Comparison of ENCODE assay signal across 8 mouse cellular contexts in genomic region chr8:83862439-83863268, GRCm38 (mm10). TPM values are rescaled to one million over a fixed set of nuclear protein-coding genes. Genes with fewer than 3 reads are reported as not detected.
DNase-seq lines count a peak whose midpoint lies in the region; ATAC-seq and TF ChIP-seq lines count a peak whose summit lies in the region.

No protein-coding gene starts in this region.

- WGBS in lung, postnatal 0 days, result 8% methylated on average over 24 of the region's 24 CpGs
- 5% methylated on average over 24 of the region's 24 CpGs for WGBS in forebrain, embryonic 13.5 days
- 5% methylated on average over 24 of the region's 24 CpGs for WGBS in liver, embryonic 11.5 days
- WGBS in stomach, embryonic 15.5 days, result 9% methylated on average over 24 of the region's 24 CpGs

- H3K4me1 ChIP-seq in lung, postnatal 0 days (ENCODE audit: insufficient read depth, low read depth, low read length), result peaks cover 5% of the 10 kb centered on the region; the same call in 1 of the 2 replicates
- H3K4me1 ChIP-seq in forebrain, embryonic 13.5 days, result 0 out of 2 replicates have a peak, but pooled peaks cover 6% of the 10 kb centered on the region
- peaks cover 4% of the 10 kb centered on the region for H3K4me1 ChIP-seq in liver, embryonic 11.5 days (replicated peaks; ENCODE audit: control insufficient read depth, insufficient read depth, low read length)
- peaks cover 9% of the 10 kb centered on the region; the same call in 1 of the 2 replicates for H3K4me1 ChIP-seq in stomach, embryonic 15.5 days

- H3K36me3 ChIP-seq in lung, postnatal 0 days (ENCODE audit: insufficient read depth, low read length), result no peaks in the 10 kb centered on the region
- H3K36me3 ChIP-seq in forebrain, embryonic 13.5 days (ENCODE audit: poor library complexity, severe bottlenecking), result no peaks in the 10 kb centered on the region
- no peaks in the 10 kb centered on the region for H3K36me3 ChIP-seq in liver, embryonic 11.5 days (ENCODE audit: control insufficient read depth, insufficient read depth, low read length)
- H3K36me3 ChIP-seq in stomach, embryonic 15.5 days, result no peaks in the 10 kb centered on the region

- H3K9me3 ChIP-seq in lung, postnatal 0 days (ENCODE audit: low read length), result no peaks in the 10 kb centered on the region
- no peaks in the 10 kb centered on the region for H3K9me3 ChIP-seq in forebrain, embryonic 13.5 days (replicated peaks)
- H3K9me3 ChIP-seq in liver, embryonic 11.5 days (ENCODE audit: control insufficient read depth, low read length), result no peaks in the 10 kb centered on the region
- H3K9me3 ChIP-seq in stomach, embryonic 15.5 days, result no peaks in the 10 kb centered on the region

- no peak for DNase-seq in lung, postnatal 0 days (ENCODE audit: low spot score)
- DNase-seq in lung, adult 18-20 months, result no peak
- peak; percentile 64 for DNase-seq in liver, embryonic 11.5 days (ENCODE audit: low spot score)
- no peak for DNase-seq in kidney, postnatal 25 days
- DNase-seq in cerebellum, adult 11 months, result no peak
- no peak for DNase-seq in thymus, postnatal 36 days

- TF ChIP-seq CTCF in lung, postnatal 0 days (IDR thresholded peaks at IDR 0.05), result no peak

- H3K4me2 ChIP-seq in lung, postnatal 0 days (replicated peaks; ENCODE audit: low read depth, low read length), result peak overlapping the region; percentile 38
- H3K4me2 ChIP-seq in forebrain, embryonic 13.5 days, result peak overlapping the region; percentile 55
- peak overlapping the region; percentile 61 for H3K4me2 ChIP-seq in liver, embryonic 11.5 days
- peak overlapping the region; percentile 53 for H3K4me2 ChIP-seq in stomach, embryonic 15.5 days

- TF ChIP-seq EP300 in lung, postnatal 0 days (IDR thresholded peaks at IDR 0.05), result no peak

- no peaks in the 10 kb centered on the region for H3K27me3 ChIP-seq in lung, postnatal 0 days (replicated peaks; ENCODE audit: insufficient read depth, low read length)
- H3K27me3 ChIP-seq in forebrain, embryonic 13.5 days, result peaks cover 9% of the 10 kb centered on the region; the same call in 1 of the 2 replicates
- 0 out of 2 replicates have a peak, but pooled peaks cover 2% of the 10 kb centered on the region for H3K27me3 ChIP-seq in liver, embryonic 11.5 days (replicated peaks; ENCODE audit: control insufficient read depth, insufficient read depth, low read length)
- H3K27me3 ChIP-seq in stomach, embryonic 15.5 days (replicated peaks), result no peaks in the 10 kb centered on the region

- no peak overlapping the region for H3K27ac ChIP-seq in lung, postnatal 0 days (ENCODE audit: low read length)
- no peak overlapping the region for H3K27ac ChIP-seq in forebrain, embryonic 13.5 days
- H3K27ac ChIP-seq in liver, embryonic 11.5 days (ENCODE audit: low read depth, low read length), result no peak overlapping the region; the same call in 1 of the 2 replicates
- H3K27ac ChIP-seq in stomach, embryonic 15.5 days, result no peak overlapping the region

- ATAC-seq in lung, postnatal 0 days, result no peak
- 0 out of 2 replicates have a peak, but pooled peaks have one; percentile 27 for ATAC-seq in forebrain, embryonic 13.5 days
- ATAC-seq in liver, embryonic 11.5 days (replicated peaks; ENCODE audit: low FRiP score), result peak; percentile 65; the same call in 1 of the 2 replicates
- ATAC-seq in stomach, embryonic 15.5 days (ENCODE audit: insufficient read depth, low FRiP score, low read depth), result no peak

- H3K4me3 ChIP-seq in lung, postnatal 0 days (ENCODE audit: low read depth, low read length), result no peak overlapping the region
- H3K4me3 ChIP-seq in forebrain, embryonic 13.5 days, result peak overlapping the region; percentile 26
- peak overlapping the region; percentile 7; the same call in 1 of the 2 replicates for H3K4me3 ChIP-seq in liver, embryonic 11.5 days (ENCODE audit: low read depth, low read length)
- peak overlapping the region; percentile 23 for H3K4me3 ChIP-seq in stomach, embryonic 15.5 days (replicated peaks)

- peak overlapping the region; percentile 1; the same call in 1 of the 2 replicates for H3K9ac ChIP-seq in lung, postnatal 0 days (replicated peaks; ENCODE audit: low read depth)
- peak overlapping the region; percentile 46 for H3K9ac ChIP-seq in forebrain, embryonic 13.5 days
- H3K9ac ChIP-seq in liver, embryonic 11.5 days (ENCODE audit: low read depth, low read length), result no peak overlapping the region; the same call in 1 of the 2 replicates
- H3K9ac ChIP-seq in stomach, embryonic 15.5 days, result no peak overlapping the region

RNA-seq across cellular contexts. Expression of gene Adgrl1, which starts 37.3 kb away (rescaled TPM):
- 11.4 and 14.3 TPM in 2 replicates for polyA plus RNA-seq in lung, postnatal 0 days (2015; fragmentation: Nextera tagmentation; extraction: Ambion mirVana)
- polyA plus RNA-seq in forebrain, embryonic 13.5 days (2015; fragmentation: Nextera tagmentation; extraction: Ambion mirVana), result 32.8 and 38.5 TPM in 2 replicates
- polyA plus RNA-seq in liver, embryonic 11.5 days (2014; fragmentation: Nextera tagmentation; extraction: Ambion mirVana), result 7.4 and 10.3 TPM in 2 replicates
- polyA plus RNA-seq in stomach, embryonic 15.5 days (2015; fragmentation: Nextera tagmentation; extraction: Ambion mirVana), result 17.7 and 18.1 TPM in 2 replicates

Comparison
In these comparisons a context has a peak if more than half of its experiments do, and no peak if none do; other contexts are left out.
1. ATAC-seq: peak in forebrain, embryonic 13.5 days (single experiment) and liver, embryonic 11.5 days (single experiment); none in lung, postnatal 0 days (single experiment) and stomach, embryonic 15.5 days (single experiment).
2. H3K9ac ChIP-seq: peak in lung, postnatal 0 days (single experiment) and forebrain, embryonic 13.5 days (single experiment); none in liver, embryonic 11.5 days (single experiment) and stomach, embryonic 15.5 days (single experiment).
3. Peak in every context shown above with its lines, with median percentiles within 50 percentile points of each other: H3K4me2 ChIP-seq.